Mouse (Mus musculus): ENCODE data around the gene H2-M5. TPM values are rescaled to one million over a fixed set of nuclear protein-coding genes. Genes with fewer than 3 reads are reported as not detected.

Gene H2-M5
- polyA plus RNA-seq, 1 experiment from 2014 or later, result 2.4 TPM

- under 1% methylated on average over 46 of the region's 46 CpGs for WGBS
- Histone ChIP-seq H3K4me3 (ENCODE audit: low read length) (peak within 1 kb of the TSS; percentile 75), H3K27me3 (replicated peaks; ENCODE audit: control insufficient read depth, insufficient read depth, low read length) (no peaks in the 10 kb centered on the region), H3K9me3 (ENCODE audit: control insufficient read depth, low read length) (no peaks in the 10 kb centered on the region), H3K4me2 (ENCODE audit: low read length) (peak within 1 kb of the TSS; percentile 88), H3K36me3 (ENCODE audit: control insufficient read depth, insufficient read depth, low read length) (no peaks in the 10 kb centered on the region), H3K27ac (ENCODE audit: low read depth, low read length) (peak within 1 kb of the TSS; percentile 78), H3K9ac (ENCODE audit: low read depth, low read length) (peak within 1 kb of the TSS; percentile 75), H3K4me1 (ENCODE audit: control insufficient read depth, insufficient read depth, low read depth, low read length) (peaks cover 16% of the 10 kb centered on the region)
- ATAC-seq, result peak; percentile 98
Observed at GRCm38 (mm10) chr17:36957999-36958743, 31.2 kb downstream of the H2-M5 start, which contains the start of the genes Znrd1 and Znrd1as. TSS of gene Znrd1 (minus strand) at chr17:36958559. TSS of gene Znrd1as (plus strand) at chr17:36958592.

DNA sequence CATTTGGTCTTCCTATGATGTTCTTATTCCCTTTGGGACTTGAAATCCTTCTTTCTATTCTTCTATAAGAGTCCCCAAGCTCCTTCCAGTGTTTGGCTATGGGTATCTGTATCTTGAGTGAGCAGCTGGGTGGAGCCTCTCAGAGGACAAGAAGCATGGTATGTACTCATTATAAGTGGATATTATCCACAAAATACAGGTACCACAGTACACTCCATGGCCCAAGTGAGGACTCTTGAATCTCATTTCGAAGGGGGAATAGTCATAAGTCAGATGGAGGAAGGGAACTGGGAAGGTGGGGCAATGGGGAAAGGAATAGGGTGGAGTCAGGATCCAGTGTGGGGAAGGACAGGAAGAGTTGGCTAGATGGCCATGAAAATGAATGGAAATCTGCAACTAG is 36.3 kb downstream of the H2-M5 start:
- no peaks in the 10 kb centered on the region for H3K9me3 ChIP-seq (ENCODE audit: control insufficient read depth, low read length)

GRCm38 (mm10) chr17:36952631-36953030 is 36.7 kb downstream of the H2-M5 start:
- H3K4me3 ChIP-seq (ENCODE audit: low read length), result no peak overlapping the region
- 93% methylated on average over 2 of the region's 2 CpGs for WGBS
- no peak for ATAC-seq
- no peak overlapping the region for H3K4me2 ChIP-seq (ENCODE audit: low read length)
- H3K27ac ChIP-seq (ENCODE audit: low read depth, low read length), result no peak overlapping the region
- H3K4me1 ChIP-seq (ENCODE audit: control insufficient read depth, insufficient read depth, low read depth, low read length), result peaks cover 16% of the 10 kb centered on the region
- no peak overlapping the region for H3K9ac ChIP-seq (ENCODE audit: low read depth, low read length)
- no peaks in the 10 kb centered on the region for H3K9me3 ChIP-seq (ENCODE audit: control insufficient read depth, low read length)
- H3K36me3 ChIP-seq (ENCODE audit: control insufficient read depth, insufficient read depth, low read length), result peaks cover 12% of the 10 kb centered on the region
- no peaks in the 10 kb centered on the region for H3K27me3 ChIP-seq (replicated peaks; ENCODE audit: control insufficient read depth, insufficient read depth, low read length)

More for the DNA sequence above, 36.3 kb downstream of the H2-M5 start:
- Histone ChIP-seq H3K4me3 (ENCODE audit: low read length) (no peak overlapping the region), H3K4me2 (ENCODE audit: low read length) (no peak overlapping the region), H3K4me1 (ENCODE audit: control insufficient read depth, insufficient read depth, low read depth, low read length) (peaks cover 16% of the 10 kb centered on the region), H3K27me3 (replicated peaks; ENCODE audit: control insufficient read depth, insufficient read depth, low read length) (no peaks in the 10 kb centered on the region), H3K9ac (ENCODE audit: low read depth, low read length) (no peak overlapping the region), H3K27ac (ENCODE audit: low read depth, low read length) (no peak overlapping the region), H3K36me3 (ENCODE audit: control insufficient read depth, insufficient read depth, low read length) (peaks cover 12% of the 10 kb centered on the region)
- 97% methylated on average over 1 of the region's 1 CpGs for WGBS
- ATAC-seq, result no peak

GRCm38 (mm10) chr17:36950981-36951947 is 38.1 kb downstream of the H2-M5 start, which contains the start of gene Ppp1r11:
TSS of gene Ppp1r11 (minus strand) at chr17:36951741.
- H3K36me3 ChIP-seq (ENCODE audit: control insufficient read depth, insufficient read depth, low read length), result peaks cover 12% of the 10 kb centered on the region
- peak within 1 kb of the TSS; percentile 81 for H3K4me3 ChIP-seq (ENCODE audit: low read length)
- peak within 1 kb of the TSS; percentile 89 for H3K27ac ChIP-seq (ENCODE audit: low read depth, low read length)
- peak within 1 kb of the TSS; percentile 79 for H3K4me2 ChIP-seq (ENCODE audit: low read length)
- peak within 1 kb of the TSS; percentile 79 for H3K9ac ChIP-seq (ENCODE audit: low read depth, low read length)
- ATAC-seq, result peak; percentile 96
- H3K27me3 ChIP-seq (replicated peaks; ENCODE audit: control insufficient read depth, insufficient read depth, low read length), result no peaks in the 10 kb centered on the region
- peaks cover 19% of the 10 kb centered on the region for H3K4me1 ChIP-seq (ENCODE audit: control insufficient read depth, insufficient read depth, low read depth, low read length)
- no peaks in the 10 kb centered on the region for H3K9me3 ChIP-seq (ENCODE audit: control insufficient read depth, low read length)
- 2% methylated on average over 36 of the region's 36 CpGs for WGBS

GRCm38 (mm10) chr17:36949265-36949664 is 40.1 kb downstream of the H2-M5 start:
- Histone ChIP-seq H3K9ac (ENCODE audit: low read depth, low read length) (no peak overlapping the region), H3K27me3 (replicated peaks; ENCODE audit: control insufficient read depth, insufficient read depth, low read length) (peaks cover 11% of the 10 kb centered on the region; the same call in 1 of the 2 replicates), H3K4me2 (ENCODE audit: low read length) (no peak overlapping the region), H3K9me3 (ENCODE audit: control insufficient read depth, low read length) (no peaks in the 10 kb centered on the region), H3K36me3 (ENCODE audit: control insufficient read depth, insufficient read depth, low read length) (peaks cover 12% of the 10 kb centered on the region), H3K4me3 (ENCODE audit: low read length) (no peak overlapping the region), H3K4me1 (ENCODE audit: control insufficient read depth, insufficient read depth, low read depth, low read length) (peaks cover 23% of the 10 kb centered on the region), H3K27ac (ENCODE audit: low read depth, low read length) (no peak overlapping the region)
- ATAC-seq, result no peak
- 96% methylated on average over 8 of the region's 8 CpGs for WGBS

DNA sequence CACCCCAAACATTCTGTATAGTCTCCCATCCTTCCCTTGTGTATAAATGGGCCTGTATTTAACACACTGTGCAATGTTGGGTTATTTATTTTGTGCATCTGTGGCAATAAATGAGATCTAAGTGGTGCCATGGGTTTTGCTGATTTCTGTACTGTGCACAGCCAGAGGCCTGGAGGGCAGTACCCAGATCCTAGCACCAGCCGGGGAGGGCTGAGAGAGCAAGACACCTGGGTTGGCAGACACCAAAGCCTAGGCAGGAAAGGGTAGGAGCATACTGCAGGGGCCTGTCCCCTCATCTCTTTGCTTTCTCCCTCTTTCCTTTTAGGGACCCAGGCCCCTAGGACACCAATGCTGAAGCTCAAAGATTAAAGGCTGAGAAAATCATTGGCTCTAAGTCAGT is 41.1 kb downstream of the H2-M5 start:
- no peak for ATAC-seq
- Histone ChIP-seq H3K4me3 (ENCODE audit: low read length) (no peak overlapping the region), H3K36me3 (ENCODE audit: control insufficient read depth, insufficient read depth, low read length) (peaks cover 12% of the 10 kb centered on the region), H3K9ac (ENCODE audit: low read depth, low read length) (no peak overlapping the region), H3K9me3 (ENCODE audit: control insufficient read depth, low read length) (no peaks in the 10 kb centered on the region), H3K4me1 (ENCODE audit: control insufficient read depth, insufficient read depth, low read depth, low read length) (peaks cover 24% of the 10 kb centered on the region), H3K27me3 (replicated peaks; ENCODE audit: control insufficient read depth, insufficient read depth, low read length) (peaks cover 14% of the 10 kb centered on the region), H3K27ac (ENCODE audit: low read depth, low read length) (no peak overlapping the region), H3K4me2 (ENCODE audit: low read length) (no peak overlapping the region)
- WGBS, result 100% methylated on average over 1 of the region's 1 CpGs

GRCm38 (mm10) chr17:36947051-36947819 is 42.1 kb downstream of the H2-M5 start:
- peak overlapping the region; percentile 78 for H3K9ac ChIP-seq (ENCODE audit: low read depth, low read length)
- peak overlapping the region; percentile 52 for H3K4me3 ChIP-seq (ENCODE audit: low read length)
- ATAC-seq, result peak; percentile 73
- peaks cover 32% of the 10 kb centered on the region for H3K4me1 ChIP-seq (ENCODE audit: control insufficient read depth, insufficient read depth, low read depth, low read length)
- H3K4me2 ChIP-seq (ENCODE audit: low read length), result peak overlapping the region; percentile 94
- H3K27me3 ChIP-seq (replicated peaks; ENCODE audit: control insufficient read depth, insufficient read depth, low read length), result peaks cover 23% of the 10 kb centered on the region
- no peaks in the 10 kb centered on the region for H3K9me3 ChIP-seq (ENCODE audit: control insufficient read depth, low read length)
- H3K36me3 ChIP-seq (ENCODE audit: control insufficient read depth, insufficient read depth, low read length), result peaks cover 12% of the 10 kb centered on the region
- under 1% methylated on average over 53 of the region's 62 CpGs for WGBS
- H3K27ac ChIP-seq (ENCODE audit: low read depth, low read length), result peak overlapping the region; percentile 84

DNA sequence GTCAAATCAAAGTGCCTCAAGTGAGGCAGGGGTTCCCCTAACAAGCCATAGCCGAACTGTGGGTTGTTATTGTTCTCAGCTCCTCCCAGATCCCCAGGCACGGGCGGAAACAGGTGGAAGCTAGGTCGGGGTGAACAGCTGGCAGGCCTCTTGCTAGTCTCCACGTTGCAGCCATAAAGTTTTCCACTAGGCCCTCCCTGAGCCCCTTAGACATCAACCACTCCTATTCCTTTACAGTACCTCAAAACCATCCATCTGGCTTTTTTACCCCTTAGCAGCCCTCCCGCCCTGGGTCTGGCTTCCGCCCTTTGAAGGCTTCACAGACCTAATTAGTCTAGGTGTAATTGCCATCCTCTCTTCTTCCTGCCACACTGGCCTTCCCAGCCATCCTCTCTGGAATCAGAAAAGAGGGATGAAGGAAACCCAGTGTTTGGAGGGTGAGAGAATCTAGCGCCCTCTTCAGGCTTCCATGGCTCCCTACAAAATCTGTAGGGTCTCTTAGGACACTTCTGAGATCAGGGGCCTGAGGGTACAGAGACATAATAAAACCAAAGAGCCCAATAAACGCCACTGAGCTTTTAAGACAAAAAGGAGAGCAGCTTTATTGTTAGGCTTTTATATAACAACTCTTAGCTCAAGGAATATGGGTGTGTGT is 45.1 kb downstream of the H2-M5 start:
- H3K4me1 ChIP-seq (ENCODE audit: control insufficient read depth, insufficient read depth, low read depth, low read length), result peaks cover 22% of the 10 kb centered on the region
- H3K4me2 ChIP-seq (ENCODE audit: low read length), result no peak overlapping the region
- H3K4me3 ChIP-seq (ENCODE audit: low read length), result no peak overlapping the region
- H3K9ac ChIP-seq (ENCODE audit: low read depth, low read length), result no peak overlapping the region
- no peak for ATAC-seq
- H3K27me3 ChIP-seq (replicated peaks; ENCODE audit: control insufficient read depth, insufficient read depth, low read length), result peaks cover 30% of the 10 kb centered on the region
- 31% methylated on average over 9 of the region's 9 CpGs for WGBS
- no peak overlapping the region for H3K27ac ChIP-seq (ENCODE audit: low read depth, low read length)
- no peaks in the 10 kb centered on the region for H3K9me3 ChIP-seq (ENCODE audit: control insufficient read depth, low read length)
- peaks cover 10% of the 10 kb centered on the region for H3K36me3 ChIP-seq (ENCODE audit: control insufficient read depth, insufficient read depth, low read length)
